Mouse (Mus musculus): ENCODE results near the gene 2010111I01Rik.

GRCm38 (mm10) chr13:63301764-63302209 lies 337.1 kb downstream of the 2010111I01Rik start:
- TF ChIP-seq EP300 (IDR thresholded peaks at IDR 0.05; ENCODE audit: low read depth), result no peak
- TF ChIP-seq CTCF (IDR thresholded peaks at IDR 0.05; ENCODE audit: low read depth), result no peak

Measured in liver, embryonic 14.5 days (tissue).